Mouse (Mus musculus) hematopoietic stem cell, adult 5-6 weeks (primary cell): ENCODE measurements around the gene Plekhm3. TPM values are rescaled to one million over a fixed set of nuclear protein-coding genes. Genes with fewer than 3 reads are reported as not detected.

Experiments
- ATAC-seq, 2 experiments: fragments of 125-278 bp in 1 of 2; replicated peaks in 1 of 2; 2 replicates each; pipeline ENCODE4 v1.8.0; 2016 to 2017; ENCODE audit warnings: inconsistent platforms in 2 of 2, mild to moderate bottlenecking in 2 of 2, moderate number of reproducible peaks in 2 of 2, low read depth in 1 of 2, moderate TSS enrichment in 1 of 2; ENCODE audit not compliant: low FRiP score in 2 of 2, poor library complexity in 2 of 2, severe bottlenecking in 2 of 2, insufficient read depth in 1 of 2, low TSS enrichment in 1 of 2
- total RNA-seq: library from RNA; stranded (forward); fragments of 172-1452, 232-1000 nt; gene quantifications from 2 replicates; pipeline ENCODE4 v1.2.3, GENCODE M21; 2017

Plekhm3 gene
- total RNA-seq, 1 experiment from 2014 or later: 14.4 TPM

GRCm38 (mm10) chr1:64770169-64770568 lies 186.5 kb downstream of the Plekhm3 start:
- no peak for ATAC-seq

GRCm38 (mm10) chr1:64761646-64762045 lies 195.0 kb downstream of the Plekhm3 start:
- no peak for ATAC-seq

DNA sequence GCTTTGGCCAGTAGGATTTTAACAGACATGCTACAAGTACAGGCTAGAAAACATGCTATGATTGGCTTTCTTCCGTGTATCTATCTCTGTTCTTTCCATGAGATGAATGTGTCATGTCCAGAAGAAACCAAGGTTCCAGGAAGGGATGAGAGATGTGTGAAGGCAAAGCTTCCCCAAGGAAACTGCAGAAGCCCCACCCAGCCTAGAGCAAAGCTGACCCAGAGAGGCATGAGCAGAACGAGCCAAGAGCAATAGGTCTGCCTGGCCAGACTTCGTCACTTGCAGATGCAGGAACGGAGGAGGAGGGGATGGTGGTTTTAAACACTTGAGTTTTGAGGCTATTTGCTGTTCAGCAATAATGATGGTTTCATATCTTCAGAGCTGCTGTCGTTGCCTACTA lies 198.9 kb downstream of the Plekhm3 start:
- ATAC-seq: no peak

- ATAC-seq: 0 out of 4 replicates have a peak, but pooled peaks of 1 of the 2 experiments have one; percentile 44
These were observed 199.4 kb downstream of the Plekhm3 start for GRCm38 (mm10) chr1:64757254-64757653.

- peak; percentile 38 to 66 for ATAC-seq
These were observed 200.0 kb downstream of the Plekhm3 start for GRCm38 (mm10) chr1:64756640-64757030.

- ATAC-seq: peak; percentile 56 to 70; a peak in 3 of 4 replicates
These were observed 200.5 kb downstream of the Plekhm3 start for GRCm38 (mm10) chr1:64755971-64756639.

DNA sequence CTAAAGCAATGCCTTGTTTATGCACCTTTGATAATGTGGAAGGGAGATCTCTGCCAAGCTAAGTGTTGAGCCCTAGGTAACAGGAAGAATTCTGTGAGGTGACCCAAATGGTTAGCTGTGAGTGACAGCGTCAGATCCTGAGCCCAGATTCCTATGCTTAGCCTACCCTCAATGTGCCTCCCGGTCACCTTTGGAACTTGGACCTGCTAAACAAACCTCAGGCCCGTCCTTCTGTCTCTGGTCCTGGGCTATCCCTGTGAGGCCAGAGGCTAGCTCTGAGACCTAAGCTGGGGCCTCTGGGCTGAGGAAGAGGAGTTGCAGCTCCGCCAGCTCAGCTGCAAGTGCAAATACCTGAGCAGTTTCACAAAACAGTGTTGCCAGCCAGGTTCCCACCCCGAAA lies 202.0 kb downstream of the Plekhm3 start:
- ATAC-seq: no peak

- ATAC-seq: no peak
These were observed 203.0 kb downstream of the Plekhm3 start for GRCm38 (mm10) chr1:64753668-64754067.

GRCm38 (mm10) chr1:64753109-64753508 lies 203.5 kb downstream of the Plekhm3 start:
- ATAC-seq: no peak

- ATAC-seq: no peak
These were observed 212.0 kb downstream of the Plekhm3 start for GRCm38 (mm10) chr1:64744616-64745015.

- ATAC-seq: no peak
These were observed 213.7 kb downstream of the Plekhm3 start for GRCm38 (mm10) chr1:64742741-64743408.

DNA sequence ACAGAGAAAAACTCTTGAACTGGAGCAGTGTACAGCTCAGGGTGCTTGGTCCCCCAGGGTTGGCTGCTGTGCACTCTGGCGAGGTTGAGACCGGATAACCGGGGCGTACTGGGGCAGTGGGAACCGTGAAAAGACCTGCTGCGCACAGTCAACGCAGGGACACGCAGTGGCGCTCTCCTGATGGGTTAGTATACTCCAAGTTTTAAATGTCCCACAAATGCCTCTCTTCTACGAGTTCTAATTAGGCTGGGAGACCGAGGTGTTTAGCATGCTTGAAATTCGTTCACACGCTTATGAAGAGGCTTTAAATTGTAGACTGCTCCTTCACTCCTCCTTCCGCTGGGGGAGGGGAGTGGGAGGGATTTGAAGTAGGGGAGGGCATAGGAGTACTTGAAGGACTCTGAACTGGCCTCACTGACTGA lies 218.0 kb downstream of the Plekhm3 start:
- ATAC-seq: peak; percentile 21 to 31; a peak in 2 of 4 replicates

DNA sequence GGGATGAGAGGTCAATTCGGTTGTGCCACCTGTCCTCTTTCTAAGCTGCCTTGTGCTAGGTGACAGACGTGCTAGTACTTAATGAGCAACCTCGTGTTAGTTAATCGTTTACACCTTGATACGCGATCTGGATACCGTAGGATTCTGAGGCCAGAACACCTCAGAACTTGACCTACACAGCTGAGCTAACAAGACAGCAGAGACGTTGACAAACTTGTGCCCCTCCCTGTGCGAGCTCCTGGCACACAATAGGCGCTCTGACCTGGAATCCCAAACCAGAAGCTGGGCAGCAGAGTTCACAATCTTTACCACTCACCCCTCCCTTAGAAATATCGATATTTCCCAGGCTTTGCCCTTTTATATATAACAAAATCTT lies 218.5 kb downstream of the Plekhm3 start:
- ATAC-seq: peak in 1 of 2 experiments; percentile 3; a peak in 1 of 4 replicates

GRCm38 (mm10) chr1:64737502-64738179 lies 219.0 kb downstream of the Plekhm3 start, which contains the start of gene Fzd5:
Gene Fzd5, minus strand, starts transcription at chr1:64737751.
- peak; percentile 66 to 68 for ATAC-seq

- no peak for ATAC-seq
These were observed 219.7 kb downstream of the Plekhm3 start for GRCm38 (mm10) chr1:64736681-64737501.
